Mouse (Mus musculus): ENCODE data around the gene Slc34a1. TPM values are rescaled to one million over a fixed set of nuclear protein-coding genes. Genes with fewer than 3 reads are reported as not detected.

Slc34a1 gene
- polyA plus RNA-seq, 1 experiment from 2014 or later = 0.06 TPM

- Histone ChIP-seq H3K9me3 (no peaks in the 10 kb centered on the region), H3K4me2 (replicated peaks) (peak overlapping the region; percentile 7; the same call in 1 of the 2 replicates), H3K4me1 (peaks cover 14% of the 10 kb centered on the region), H3K27me3 (peaks cover 22% of the 10 kb centered on the region; the same call in 1 of the 2 replicates), H3K27ac (replicated peaks) (peak overlapping the region; percentile 56), H3K36me3 (no peaks in the 10 kb centered on the region), H3K9ac (replicated peaks) (no peak overlapping the region; the same call in 1 of the 2 replicates), H3K4me3 (no peak overlapping the region)
- 53% methylated on average over 13 of the region's 13 CpGs for WGBS
- ATAC-seq (ENCODE audit: low FRiP score, low read depth) = peak; percentile 38; the same call in 1 of the 2 replicates
Observed at GRCm38 (mm10) chr13:55405783-55406390, 7.9 kb downstream of the Slc34a1 start.

- Histone ChIP-seq H3K27me3 (peaks cover 20% of the 10 kb centered on the region; the same call in 1 of the 2 replicates), H3K4me1 (peaks cover 14% of the 10 kb centered on the region), H3K9ac (replicated peaks) (no peak overlapping the region), H3K4me3 (no peak overlapping the region), H3K27ac (replicated peaks) (no peak overlapping the region), H3K36me3 (no peaks in the 10 kb centered on the region), H3K9me3 (no peaks in the 10 kb centered on the region), H3K4me2 (replicated peaks) (no peak overlapping the region)
- WGBS = 90% methylated on average over 4 of the region's 4 CpGs
- no peak for ATAC-seq (ENCODE audit: low FRiP score, low read depth)
Observed at GRCm38 (mm10) chr13:55407341-55407740, 9.4 kb downstream of the Slc34a1 start.

GRCm38 (mm10) chr13:55408546-55409120 lies 10.6 kb downstream of the Slc34a1 start:
- no peak overlapping the region for H3K4me2 ChIP-seq (replicated peaks)
- no peaks in the 10 kb centered on the region for H3K36me3 ChIP-seq
- no peak overlapping the region for H3K4me3 ChIP-seq
- peaks cover 20% of the 10 kb centered on the region for H3K27me3 ChIP-seq
- H3K9ac ChIP-seq (replicated peaks) = no peak overlapping the region
- 88% methylated on average over 19 of the region's 19 CpGs for WGBS
- no peak for ATAC-seq (ENCODE audit: low FRiP score, low read depth)
- H3K4me1 ChIP-seq = peaks cover 13% of the 10 kb centered on the region
- H3K27ac ChIP-seq (replicated peaks) = no peak overlapping the region
- H3K9me3 ChIP-seq = no peaks in the 10 kb centered on the region

- no peak overlapping the region for H3K4me3 ChIP-seq
- H3K4me1 ChIP-seq = peaks cover 8% of the 10 kb centered on the region
- no peak overlapping the region for H3K27ac ChIP-seq (replicated peaks)
- WGBS = 72% methylated on average over 7 of the region's 7 CpGs
- H3K27me3 ChIP-seq = peaks cover 40% of the 10 kb centered on the region
- H3K9ac ChIP-seq (replicated peaks) = no peak overlapping the region
- H3K36me3 ChIP-seq = no peaks in the 10 kb centered on the region
- H3K4me2 ChIP-seq (replicated peaks) = no peak overlapping the region
- ATAC-seq (ENCODE audit: low FRiP score, low read depth) = no peak
- H3K9me3 ChIP-seq = no peaks in the 10 kb centered on the region
Observed at GRCm38 (mm10) chr13:55411826-55412225, 13.8 kb downstream of the Slc34a1 start.

GRCm38 (mm10) chr13:55412643-55413307 lies 14.8 kb downstream of the Slc34a1 start:
- no peak overlapping the region for H3K4me2 ChIP-seq (replicated peaks)
- H3K4me3 ChIP-seq = no peak overlapping the region
- peaks cover 44% of the 10 kb centered on the region for H3K27me3 ChIP-seq
- H3K27ac ChIP-seq (replicated peaks) = no peak overlapping the region
- no peak overlapping the region for H3K9ac ChIP-seq (replicated peaks)
- H3K36me3 ChIP-seq = no peaks in the 10 kb centered on the region
- H3K9me3 ChIP-seq = no peaks in the 10 kb centered on the region
- H3K4me1 ChIP-seq = peaks cover 9% of the 10 kb centered on the region
- no peak for ATAC-seq (ENCODE audit: low FRiP score, low read depth)
- WGBS = 81% methylated on average over 13 of the region's 13 CpGs

GRCm38 (mm10) chr13:55413333-55413732 lies 15.3 kb downstream of the Slc34a1 start:
- H3K4me1 ChIP-seq = peaks cover 15% of the 10 kb centered on the region
- no peaks in the 10 kb centered on the region for H3K9me3 ChIP-seq
- H3K27me3 ChIP-seq = peaks cover 45% of the 10 kb centered on the region
- H3K36me3 ChIP-seq = no peaks in the 10 kb centered on the region
- no peak overlapping the region for H3K4me2 ChIP-seq (replicated peaks)
- no peak overlapping the region for H3K27ac ChIP-seq (replicated peaks)
- ATAC-seq (ENCODE audit: low FRiP score, low read depth) = no peak
- H3K4me3 ChIP-seq = no peak overlapping the region
- H3K9ac ChIP-seq (replicated peaks) = no peak overlapping the region
- WGBS = 86% methylated on average over 12 of the region's 12 CpGs

GRCm38 (mm10) chr13:55414743-55415380 lies 16.9 kb downstream of the Slc34a1 start, which contains the start of gene Pfn3:
Gene Pfn3 (minus strand): TSS chr13:55415232.
- Histone ChIP-seq H3K9ac (replicated peaks) (peak within 1 kb of the TSS; percentile 44), H3K4me3 (peak within 1 kb of the TSS; percentile 30), H3K36me3 (no peaks in the 10 kb centered on the region), H3K27ac (replicated peaks) (no peak within 1 kb of the TSS), H3K4me2 (replicated peaks) (peak within 1 kb of the TSS; percentile 60), H3K9me3 (no peaks in the 10 kb centered on the region), H3K4me1 (peaks cover 17% of the 10 kb centered on the region), H3K27me3 (peaks cover 59% of the 10 kb centered on the region)
- peak; percentile 27; the same call in 1 of the 2 replicates for ATAC-seq (ENCODE audit: low FRiP score, low read depth)
- 13% methylated on average over 41 of the region's 41 CpGs for WGBS

- no peaks in the 10 kb centered on the region for H3K36me3 ChIP-seq
- no peak overlapping the region for H3K4me3 ChIP-seq
- H3K27ac ChIP-seq (replicated peaks) = no peak overlapping the region
- WGBS = 14% methylated on average over 12 of the region's 12 CpGs
- H3K9me3 ChIP-seq = no peaks in the 10 kb centered on the region
- H3K4me2 ChIP-seq (replicated peaks) = no peak overlapping the region; the same call in 1 of the 2 replicates
- H3K9ac ChIP-seq (replicated peaks) = no peak overlapping the region
- H3K4me1 ChIP-seq = peaks cover 30% of the 10 kb centered on the region
- ATAC-seq (ENCODE audit: low FRiP score, low read depth) = 0 out of 2 replicates have a peak, but pooled peaks have one; percentile 32
- H3K27me3 ChIP-seq = peaks cover 86% of the 10 kb centered on the region
Observed at GRCm38 (mm10) chr13:55418004-55418403, 20.0 kb downstream of the Slc34a1 start.

- peaks cover 75% of the 10 kb centered on the region for H3K27me3 ChIP-seq
- no peak for ATAC-seq (ENCODE audit: low FRiP score, low read depth)
- H3K4me2 ChIP-seq (replicated peaks) = no peak overlapping the region
- H3K4me3 ChIP-seq = no peak overlapping the region
- 88% methylated on average over 5 of the region's 5 CpGs for WGBS
- no peaks in the 10 kb centered on the region for H3K9me3 ChIP-seq
- H3K36me3 ChIP-seq = no peaks in the 10 kb centered on the region
- no peak overlapping the region for H3K9ac ChIP-seq (replicated peaks)
- peaks cover 30% of the 10 kb centered on the region for H3K4me1 ChIP-seq
- H3K27ac ChIP-seq (replicated peaks) = no peak overlapping the region
Observed at GRCm38 (mm10) chr13:55419142-55419541, 21.2 kb downstream of the Slc34a1 start.

- Histone ChIP-seq H3K4me1 (peaks cover 23% of the 10 kb centered on the region), H3K9ac (replicated peaks) (peak overlapping the region; percentile 8; the same call in 1 of the 2 replicates), H3K36me3 (no peaks in the 10 kb centered on the region), H3K27ac (replicated peaks) (no peak overlapping the region), H3K27me3 (peaks cover 63% of the 10 kb centered on the region), H3K9me3 (no peaks in the 10 kb centered on the region), H3K4me2 (replicated peaks) (peak overlapping the region; percentile 35), H3K4me3 (no peak overlapping the region)
- 33% methylated on average over 51 of the region's 51 CpGs for WGBS
- ATAC-seq (ENCODE audit: low FRiP score, low read depth) = no peak
Observed at GRCm38 (mm10) chr13:55420018-55420932, 22.3 kb downstream of the Slc34a1 start.
